Mouse (Mus musculus) hindbrain, embryonic 14.5 days (tissue): ENCODE measurements at regions not wholly inside any gene's neighbourhood (a gene's known extent, or its start where the extent isn't known, plus 50 kb on each side); places are given as distances from the start of the nearest gene placed in this dataset.

Experiments used
- ATAC-seq: fragments of 200-750 bp; cut with Nextera tagmentation; 2 replicates; pipeline ENCODE4 v1.8.0; 2017; ENCODE audit warnings: moderate number of reproducible peaks, mild to moderate bottlenecking, moderate TSS enrichment, moderate library complexity; ENCODE audit not compliant: low FRiP score
- DNase-seq: peaks from one replicate; pipeline ENCODE4 v3.0.0-alpha.2; 2015; ENCODE audit warnings: low spot score
- H3K27ac ChIP-seq: fragments of 300-500 bp; sonication (generic); 2 replicates; pipeline ENCODE4 v1.5.1; 2014; ENCODE audit warnings: mild to moderate bottlenecking, moderate library complexity
- H3K27me3 ChIP-seq: fragments of 300-500 bp; sonication (generic); 2 replicates; pipeline ENCODE4 v1.6.1; 2014; ENCODE audit warnings: mild to moderate bottlenecking, low read length, mixed read lengths; ENCODE audit not compliant: control insufficient read depth, insufficient read depth
- H3K36me3 ChIP-seq: fragments of 300-500 bp; sonication (generic); replicated peaks from 2 replicates; pipeline ENCODE4 v1.6.1; 2014; ENCODE audit not compliant: control insufficient read depth, insufficient read depth
- H3K4me1 ChIP-seq: fragments of 300-500 bp; sonication (generic); replicated peaks from 2 replicates; pipeline ENCODE4 v1.6.1; 2014; ENCODE audit warnings: antibody characterized with exemption, low read length, mixed read lengths; ENCODE audit not compliant: control insufficient read depth, insufficient read depth
- H3K4me2 ChIP-seq: fragments of 300-500 bp; sonication (generic); replicated peaks from 2 replicates; pipeline ENCODE4 v1.6.1; 2014; ENCODE audit warnings: mild to moderate bottlenecking, moderate library complexity
- H3K4me3 ChIP-seq: fragments of 300-500 bp; sonication (generic); replicated peaks from 2 replicates; pipeline ENCODE4 v1.5.1; 2014; ENCODE audit warnings: mild to moderate bottlenecking, low read length
- H3K9ac ChIP-seq: fragments of 300-500 bp; sonication (generic); 2 replicates; pipeline ENCODE4 v1.6.1; 2014
- H3K9me3 ChIP-seq: fragments of 300-500 bp; sonication (generic); 2 replicates; pipeline ENCODE4 v1.6.1; 2016; ENCODE audit warnings: low read length; ENCODE audit not compliant: control insufficient read depth
- WGBS: fragments of 180-500 bp; shearing (Covaris S2); extraction: QIAGEN DNeasy Blood & Tissue Kit; methylation state at CpG from one replicate; pipeline ENCODE4 v1.1.7; 2014; 5-methylcytosine and 5-hydroxymethylcytosine counted together

DNA sequence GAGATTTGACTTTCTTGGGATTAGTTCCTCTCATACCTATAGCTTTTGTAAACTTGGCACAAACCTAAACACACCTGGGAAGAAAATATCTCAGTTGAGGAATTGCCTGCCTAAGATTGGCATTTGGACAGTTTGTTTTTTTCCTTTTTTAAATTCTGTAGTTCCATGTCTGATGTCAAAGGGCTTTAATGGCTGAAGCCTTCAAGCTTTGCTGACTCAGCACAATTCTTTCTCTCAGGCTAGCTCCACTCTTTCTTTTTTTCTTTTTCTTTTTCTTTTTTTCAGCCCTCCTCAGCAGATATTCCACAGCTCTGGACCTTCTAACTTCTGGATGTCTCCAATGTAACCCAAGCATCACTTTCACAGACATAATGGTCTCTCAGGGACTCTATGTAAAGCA is 330.4 kb upstream of the Ptger4 start:
- DNase-seq (no peak), ATAC-seq (no peak)
- Histone ChIP-seq H3K27ac (no peak overlapping the region), H3K9ac (no peak overlapping the region), H3K36me3 (no peaks in the 10 kb centered on the region), H3K27me3 (no peaks in the 10 kb centered on the region), H3K4me2 (no peak overlapping the region), H3K4me1 (no peaks in the 10 kb centered on the region), H3K9me3 (no peaks in the 10 kb centered on the region), H3K4me3 (no peak overlapping the region)

DNA sequence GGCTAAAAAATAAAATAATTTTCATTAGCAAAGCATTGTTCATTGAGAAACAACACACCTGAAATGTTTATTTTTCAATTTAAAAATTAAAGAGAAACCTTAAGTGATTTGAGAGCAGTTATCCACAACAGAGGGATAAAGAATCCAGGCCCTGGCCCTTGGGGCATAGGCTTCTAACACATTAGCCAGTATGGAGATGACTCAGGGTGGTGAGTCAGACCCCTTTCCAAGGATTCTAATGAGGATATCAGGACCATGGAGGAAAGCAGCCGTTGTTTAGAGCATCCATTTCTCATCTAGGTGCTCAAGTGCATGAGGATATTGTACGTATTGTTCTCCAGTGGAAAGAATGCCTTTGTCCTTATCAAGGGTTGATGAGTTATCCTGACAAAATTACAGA is 335.6 kb upstream of the Ptger4 start:
- ATAC-seq (no peak), DNase-seq (no peak)
- Histone ChIP-seq H3K27me3 (no peaks in the 10 kb centered on the region), H3K4me1 (no peaks in the 10 kb centered on the region), H3K9me3 (no peaks in the 10 kb centered on the region), H3K4me2 (no peak overlapping the region), H3K27ac (no peak overlapping the region), H3K36me3 (no peaks in the 10 kb centered on the region), H3K4me3 (no peak overlapping the region), H3K9ac (no peak overlapping the region)
- WGBS: 81% methylated on average over 2 of the region's 2 CpGs

GRCm38 (mm10) chr15:5580416-5580815 is 336.4 kb upstream of the Ptger4 start:
- Histone ChIP-seq H3K36me3 (no peaks in the 10 kb centered on the region), H3K4me1 (no peaks in the 10 kb centered on the region), H3K27me3 (no peaks in the 10 kb centered on the region), H3K4me2 (no peak overlapping the region), H3K9me3 (no peaks in the 10 kb centered on the region), H3K4me3 (no peak overlapping the region), H3K27ac (no peak overlapping the region), H3K9ac (no peak overlapping the region)
- ATAC-seq (no peak), DNase-seq (no peak)
- 95% methylated on average over 4 of the region's 4 CpGs for WGBS

DNA sequence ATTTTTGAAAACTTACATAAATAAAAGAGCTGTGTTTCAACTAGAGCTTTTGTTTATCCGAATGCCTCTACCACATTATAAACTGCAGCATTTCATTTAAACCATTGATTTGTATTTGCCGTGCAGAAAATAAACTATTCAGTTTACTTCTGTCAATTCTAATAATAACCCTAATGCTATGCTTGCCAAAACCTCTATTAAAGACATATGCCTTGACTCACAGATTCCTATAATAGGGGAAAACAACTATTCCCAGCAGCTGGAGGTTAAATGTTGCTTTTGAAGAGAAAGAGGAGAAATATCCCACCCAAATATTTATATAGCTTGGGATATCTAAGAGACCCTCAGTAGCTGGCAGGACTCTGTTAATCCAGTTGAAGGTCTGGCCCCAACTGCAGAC is 340.4 kb upstream of the Ptger4 start:
- WGBS: 87% methylated on average over 2 of the region's 2 CpGs
- H3K36me3 ChIP-seq: no peaks in the 10 kb centered on the region
- H3K9me3 ChIP-seq: no peaks in the 10 kb centered on the region
- no peak overlapping the region for H3K4me3 ChIP-seq
- no peak for ATAC-seq
- no peak overlapping the region for H3K27ac ChIP-seq
- H3K4me1 ChIP-seq: no peaks in the 10 kb centered on the region
- H3K27me3 ChIP-seq: no peaks in the 10 kb centered on the region
- no peak overlapping the region for H3K4me2 ChIP-seq
- DNase-seq: no peak
- no peak overlapping the region for H3K9ac ChIP-seq

DNA sequence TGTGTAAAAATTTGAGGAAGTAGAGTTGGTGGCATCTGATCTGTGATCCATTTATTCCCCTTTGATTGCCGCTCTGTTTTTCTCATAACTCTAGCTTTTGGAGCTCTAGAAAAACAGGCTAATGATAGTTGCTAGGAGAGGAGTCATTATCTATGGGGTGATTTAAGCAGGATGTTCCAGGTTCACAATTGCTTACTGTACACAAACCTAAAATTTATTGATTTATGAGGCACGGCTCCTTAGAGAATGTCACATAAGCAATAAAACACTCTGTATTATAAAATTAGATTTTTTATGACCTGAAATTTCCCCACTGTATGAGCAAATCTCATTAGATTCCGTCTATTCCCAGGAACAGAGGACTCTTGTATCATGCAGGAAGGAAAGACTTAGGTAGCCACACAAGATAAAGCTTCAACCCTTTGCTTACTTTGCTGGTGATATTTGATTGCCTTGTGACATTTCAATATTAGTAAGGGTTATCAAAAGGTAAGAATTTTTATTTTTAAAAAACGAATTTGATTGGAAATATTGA is 360.8 kb upstream of the Ptger4 start:
- no peak overlapping the region for H3K27ac ChIP-seq
- H3K27me3 ChIP-seq: no peaks in the 10 kb centered on the region
- DNase-seq (no peak), ATAC-seq (no peak)
- H3K4me1 ChIP-seq: no peaks in the 10 kb centered on the region
- 58% methylated on average over 4 of the region's 4 CpGs for WGBS
- no peaks in the 10 kb centered on the region for H3K9me3 ChIP-seq
- no peak overlapping the region for H3K4me3 ChIP-seq
- no peaks in the 10 kb centered on the region for H3K36me3 ChIP-seq
- H3K9ac ChIP-seq: no peak overlapping the region
- no peak overlapping the region for H3K4me2 ChIP-seq

DNA sequence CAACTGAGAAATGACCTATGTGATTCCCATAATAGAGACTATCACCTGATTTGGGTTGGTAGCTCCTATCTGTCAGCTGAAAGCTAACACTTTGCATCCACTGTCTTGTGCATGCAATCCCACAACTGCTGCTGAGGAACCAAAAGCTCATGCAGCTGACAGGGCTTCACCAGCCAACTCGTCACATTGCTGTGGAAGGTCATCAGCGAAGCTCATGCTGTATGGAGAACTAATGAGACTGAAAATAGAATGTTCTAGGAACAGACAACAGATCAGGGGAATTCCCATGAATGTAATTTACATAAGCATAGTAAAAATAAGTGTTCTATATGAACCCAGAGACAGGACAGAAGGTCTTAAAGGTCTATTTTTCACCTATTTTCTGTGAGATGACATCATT is 363.5 kb upstream of the Ptger4 start:
- DNase-seq (no peak), ATAC-seq (no peak)
- WGBS: 91% methylated on average over 2 of the region's 2 CpGs
- no peaks in the 10 kb centered on the region for H3K4me1 ChIP-seq
- no peaks in the 10 kb centered on the region for H3K36me3 ChIP-seq
- no peak overlapping the region for H3K4me2 ChIP-seq
- no peaks in the 10 kb centered on the region for H3K9me3 ChIP-seq
- H3K27me3 ChIP-seq: no peaks in the 10 kb centered on the region
- H3K9ac ChIP-seq: no peak overlapping the region
- H3K4me3 ChIP-seq: no peak overlapping the region
- H3K27ac ChIP-seq: no peak overlapping the region

DNA sequence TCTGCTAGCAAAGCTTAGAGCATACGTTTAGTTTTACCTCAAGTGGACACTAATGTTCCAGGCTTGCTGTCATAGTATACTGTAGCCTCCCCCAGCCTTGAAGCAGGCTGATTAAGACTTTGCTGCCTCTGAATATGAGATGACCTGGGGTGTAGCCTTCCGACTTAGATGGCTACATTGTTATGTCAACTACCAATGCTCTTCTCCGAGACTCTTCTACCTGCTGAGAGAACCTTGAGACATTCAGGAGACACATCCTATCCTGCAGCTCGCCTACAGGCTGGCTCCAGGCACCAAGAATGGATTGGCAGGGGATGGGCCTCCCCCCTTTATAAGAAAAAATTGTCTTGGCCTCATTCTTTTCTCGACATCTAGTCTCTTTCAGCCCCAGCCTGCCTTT is 379.0 kb upstream of the Ptger4 start:
- Histone ChIP-seq H3K27me3 (no peaks in the 10 kb centered on the region), H3K9me3 (no peaks in the 10 kb centered on the region), H3K27ac (no peak overlapping the region), H3K9ac (no peak overlapping the region), H3K4me3 (no peak overlapping the region), H3K4me1 (no peaks in the 10 kb centered on the region), H3K4me2 (no peak overlapping the region), H3K36me3 (no peaks in the 10 kb centered on the region)
- 76% methylated on average over 5 of the region's 5 CpGs for WGBS
- DNase-seq (no peak), ATAC-seq (no peak)

DNA sequence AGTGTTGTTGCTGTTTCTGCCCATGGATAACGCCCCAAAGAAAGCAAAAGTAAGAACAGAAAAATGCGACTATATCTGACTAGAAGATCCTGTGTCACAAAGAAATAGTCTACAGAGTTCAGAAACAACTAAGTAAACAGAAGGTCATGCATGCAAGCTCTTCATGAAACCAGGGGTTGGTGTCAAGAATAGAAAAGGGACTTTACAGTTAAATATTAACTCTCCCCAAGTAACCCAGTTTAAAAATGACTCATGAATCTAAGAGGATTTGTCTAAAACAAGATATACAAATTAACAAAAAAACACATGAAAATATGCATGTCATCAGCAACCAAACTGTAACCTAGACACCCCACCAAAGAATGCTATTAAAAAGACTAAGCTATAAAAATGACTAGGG is 381.4 kb upstream of the Ptger4 start:
- Histone ChIP-seq H3K9ac (no peak overlapping the region), H3K4me3 (no peak overlapping the region), H3K4me2 (no peak overlapping the region), H3K27ac (no peak overlapping the region), H3K9me3 (no peaks in the 10 kb centered on the region), H3K27me3 (no peaks in the 10 kb centered on the region), H3K4me1 (no peaks in the 10 kb centered on the region), H3K36me3 (no peaks in the 10 kb centered on the region)
- 91% methylated on average over 2 of the region's 2 CpGs for WGBS
- no peak for ATAC-seq
- DNase-seq: no peak

- WGBS: 78% methylated on average over 1 of the region's 1 CpGs
- no peak for ATAC-seq
- H3K9me3 ChIP-seq: no peaks in the 10 kb centered on the region
- no peak overlapping the region for H3K27ac ChIP-seq
- no peak for DNase-seq
- H3K27me3 ChIP-seq: no peaks in the 10 kb centered on the region
- no peak overlapping the region for H3K4me3 ChIP-seq
- no peak overlapping the region for H3K4me2 ChIP-seq
- H3K36me3 ChIP-seq: no peaks in the 10 kb centered on the region
- H3K9ac ChIP-seq: no peak overlapping the region
- H3K4me1 ChIP-seq: no peaks in the 10 kb centered on the region
These were observed 402.7 kb upstream of the Ptger4 start for GRCm38 (mm10) chr15:5646673-5647072.

GRCm38 (mm10) chr15:5658796-5659195 is 414.8 kb upstream of the Ptger4 start:
- no peaks in the 10 kb centered on the region for H3K9me3 ChIP-seq
- H3K4me2 ChIP-seq: no peak overlapping the region
- no peaks in the 10 kb centered on the region for H3K4me1 ChIP-seq
- H3K27ac ChIP-seq: no peak overlapping the region
- no peaks in the 10 kb centered on the region for H3K36me3 ChIP-seq
- no peaks in the 10 kb centered on the region for H3K27me3 ChIP-seq
- DNase-seq (no peak), ATAC-seq (no peak)
- no peak overlapping the region for H3K9ac ChIP-seq
- WGBS: 90% methylated on average over 6 of the region's 6 CpGs
- H3K4me3 ChIP-seq: no peak overlapping the region
